Mouse (Mus musculus): Measurements from ENCODE around the gene A230050P20Rik.

Gene A230050P20Rik

GRCm38 (mm10) chr9:20875021-20875790 is 6.8 kb downstream of the A230050P20Rik start:
- DNase-seq = no peak

- no peak for DNase-seq
These were observed 8.1 kb downstream of the A230050P20Rik start for GRCm38 (mm10) chr9:20876318-20877117.

DNA sequence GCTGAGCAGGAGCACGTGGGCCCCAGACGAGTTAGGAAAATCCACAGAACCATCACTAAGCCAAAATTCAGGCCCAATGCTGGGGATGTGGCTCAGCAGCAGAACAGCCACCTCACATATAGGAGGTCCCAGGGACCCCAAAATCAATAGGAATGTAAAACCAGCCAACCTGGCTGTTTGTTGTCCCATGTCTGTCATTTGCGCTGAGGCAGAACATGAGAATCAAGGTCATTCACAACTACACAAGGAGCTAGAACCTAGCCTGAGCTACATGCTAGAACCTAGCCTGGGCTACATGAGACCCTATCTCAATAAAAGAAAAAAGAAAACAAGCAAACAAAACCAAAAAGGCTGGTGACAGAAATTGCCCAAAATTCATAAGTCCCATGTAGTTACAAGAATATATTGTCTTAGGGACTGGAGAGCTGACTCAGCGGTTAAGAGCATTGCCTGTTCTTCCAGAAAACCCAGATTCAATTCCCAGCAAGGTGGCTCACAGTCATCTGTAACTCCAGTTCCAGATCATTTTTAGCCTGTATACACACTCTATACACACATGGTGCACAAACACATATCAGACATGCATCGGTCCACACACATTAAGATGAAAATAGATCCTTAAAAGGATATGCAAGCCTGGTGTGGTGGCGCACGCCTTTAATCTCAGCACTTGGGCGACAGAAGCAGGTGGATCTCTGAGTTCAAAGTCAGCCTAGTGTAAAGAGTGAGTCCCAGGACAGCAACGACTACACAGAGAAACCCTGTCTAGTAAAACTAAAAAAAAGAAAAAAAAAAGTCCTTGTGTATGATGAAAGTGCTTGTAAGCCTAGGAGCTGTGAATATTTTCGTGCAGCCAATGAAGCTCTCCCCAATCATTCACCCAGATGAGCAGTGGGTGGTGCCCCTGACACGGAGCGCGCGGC is 8.9 kb downstream of the A230050P20Rik start:
- no peak for DNase-seq

- DNase-seq = peak; percentile 100
These were observed 9.7 kb downstream of the A230050P20Rik start for GRCm38 (mm10) chr9:20878041-20878709.

GRCm38 (mm10) chr9:20878710-20879065 is 10.2 kb downstream of the A230050P20Rik start:
- DNase-seq = peak in 1 of 2 experiments; percentile 49

DNA sequence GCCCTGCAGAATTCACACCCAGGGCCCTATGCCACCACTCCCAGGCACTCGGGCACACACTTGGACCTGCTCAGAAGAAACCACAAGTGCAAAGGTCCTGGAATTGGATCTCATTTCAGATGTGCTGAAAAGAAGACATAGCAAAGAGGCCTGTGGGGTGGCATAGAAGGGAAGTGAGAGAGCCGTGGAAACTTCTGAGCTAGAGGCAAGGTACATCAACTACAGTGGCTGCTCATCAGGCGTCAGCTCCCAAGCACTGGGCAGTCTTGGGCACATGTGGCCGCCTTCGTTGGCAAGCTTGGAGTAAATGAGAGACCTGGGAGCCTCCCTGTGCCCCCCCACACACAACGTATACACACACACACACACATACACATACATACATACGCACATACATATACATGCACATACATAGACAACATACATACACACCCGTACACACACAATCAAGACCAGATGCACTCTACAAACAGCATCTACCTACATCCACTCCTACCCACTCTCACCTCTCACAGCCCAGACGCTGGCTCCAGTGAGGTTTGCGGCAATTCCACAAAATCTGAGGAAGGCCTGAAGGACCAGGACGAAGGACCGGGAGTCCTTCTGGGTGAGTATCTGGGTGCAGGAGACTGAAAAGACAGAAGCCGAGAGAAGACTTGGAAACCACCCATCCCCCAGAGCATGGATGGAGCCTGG is 10.8 kb downstream of the A230050P20Rik start, which contains the start of gene Angptl6:
Gene Angptl6, minus strand, starts transcription at position 631 of the 696 bp plus-strand sequence.
- DNase-seq = no peak

- no peak for DNase-seq
These were observed 18.1 kb downstream of the A230050P20Rik start for GRCm38 (mm10) chr9:20886563-20886962.

GRCm38 (mm10) chr9:20887191-20887590 is 18.7 kb downstream of the A230050P20Rik start:
- DNase-seq = no peak

GRCm38 (mm10) chr9:20887704-20888385 is 19.4 kb downstream of the A230050P20Rik start, which contains the start of gene Ppan:
Ppan (plus strand) TSS chr9:20888175.
- DNase-seq = peak; percentile 97

GRCm38 (mm10) chr9:20888386-20888765 is 19.9 kb downstream of the A230050P20Rik start:
- no peak for DNase-seq

GRCm38 (mm10) chr9:20889185-20890141 is 21.0 kb downstream of the A230050P20Rik start:
- DNase-seq = no peak

DNA sequence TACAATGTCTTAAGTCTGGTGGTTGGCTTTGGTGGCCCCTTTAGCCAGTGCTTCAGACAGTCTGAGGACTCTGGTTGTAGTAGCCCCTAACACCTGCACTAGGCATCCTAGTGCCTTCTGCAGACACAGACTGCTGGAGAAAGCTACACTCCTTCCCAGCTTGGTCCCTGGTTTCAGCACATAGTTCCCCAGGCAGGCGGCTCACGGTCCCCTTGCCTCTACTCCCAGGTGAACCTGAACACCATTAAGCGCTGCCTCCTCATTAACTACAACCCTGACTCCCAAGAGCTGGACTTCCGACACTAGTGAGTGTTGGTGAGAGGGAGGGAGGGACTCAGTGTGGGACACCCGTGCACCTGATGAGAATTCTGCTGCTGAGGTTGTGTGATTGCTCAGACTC is 22.0 kb downstream of the A230050P20Rik start:
- DNase-seq = no peak

DNA sequence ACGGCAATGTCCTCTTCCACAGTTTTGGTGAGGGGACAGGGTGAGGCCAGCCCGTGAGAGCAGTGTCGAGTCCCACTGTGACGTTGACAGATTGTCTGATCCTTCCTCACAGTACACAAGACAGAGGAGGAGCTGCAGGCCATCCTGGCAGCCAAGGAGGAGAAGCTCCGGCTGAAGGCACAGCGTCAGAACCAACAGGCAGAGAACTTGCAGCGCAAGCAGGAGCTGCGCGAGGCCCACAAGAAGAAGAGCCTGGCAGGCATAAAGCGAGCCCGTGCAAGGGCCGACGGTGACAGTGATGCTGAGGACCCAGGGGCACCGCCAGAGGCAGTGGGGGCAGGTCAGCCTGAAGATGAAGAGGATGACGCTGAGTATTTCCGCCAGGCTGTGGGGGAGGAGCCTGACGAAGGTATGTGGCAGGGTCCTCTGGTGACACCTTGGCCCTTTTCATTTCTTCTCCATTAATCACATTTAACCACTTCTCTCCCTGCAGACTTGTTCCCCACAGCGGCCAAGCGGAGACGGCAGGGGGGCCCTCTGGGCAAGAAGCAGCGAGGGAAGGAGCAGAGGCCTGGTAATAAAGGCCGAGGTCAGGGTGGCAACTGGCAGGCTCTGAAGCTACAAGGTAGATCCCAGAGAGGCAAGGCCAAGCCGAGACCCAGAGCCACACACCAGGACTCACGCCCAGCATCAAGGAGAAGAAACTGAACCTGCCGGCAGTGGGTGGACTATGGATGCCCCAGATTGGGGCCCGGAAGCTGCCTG is 23.1 kb downstream of the A230050P20Rik start:
- DNase-seq = no peak

- DNase-seq = no peak
These were observed 23.7 kb downstream of the A230050P20Rik start for GRCm38 (mm10) chr9:20892104-20892653.

DNA sequence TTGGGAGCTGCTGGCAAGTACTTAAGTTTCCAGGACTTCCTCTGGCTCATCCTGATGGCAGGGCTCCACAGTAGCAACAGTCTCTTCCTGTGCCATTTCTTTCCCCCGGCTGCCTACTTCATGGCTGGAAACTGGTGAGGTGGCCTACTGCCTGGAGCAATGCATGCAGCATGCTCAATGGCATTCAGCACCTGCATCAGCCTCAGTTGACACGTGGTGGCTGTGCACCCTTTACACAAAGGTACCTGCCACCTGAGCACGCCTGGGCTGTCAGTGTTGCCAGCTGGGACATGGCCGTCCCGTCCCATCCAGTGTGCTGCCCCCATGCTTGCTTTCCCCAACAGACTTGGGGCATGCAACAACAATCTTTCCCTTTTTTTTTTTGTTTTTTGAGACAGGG is 24.6 kb downstream of the A230050P20Rik start:
- DNase-seq = no peak

DNA sequence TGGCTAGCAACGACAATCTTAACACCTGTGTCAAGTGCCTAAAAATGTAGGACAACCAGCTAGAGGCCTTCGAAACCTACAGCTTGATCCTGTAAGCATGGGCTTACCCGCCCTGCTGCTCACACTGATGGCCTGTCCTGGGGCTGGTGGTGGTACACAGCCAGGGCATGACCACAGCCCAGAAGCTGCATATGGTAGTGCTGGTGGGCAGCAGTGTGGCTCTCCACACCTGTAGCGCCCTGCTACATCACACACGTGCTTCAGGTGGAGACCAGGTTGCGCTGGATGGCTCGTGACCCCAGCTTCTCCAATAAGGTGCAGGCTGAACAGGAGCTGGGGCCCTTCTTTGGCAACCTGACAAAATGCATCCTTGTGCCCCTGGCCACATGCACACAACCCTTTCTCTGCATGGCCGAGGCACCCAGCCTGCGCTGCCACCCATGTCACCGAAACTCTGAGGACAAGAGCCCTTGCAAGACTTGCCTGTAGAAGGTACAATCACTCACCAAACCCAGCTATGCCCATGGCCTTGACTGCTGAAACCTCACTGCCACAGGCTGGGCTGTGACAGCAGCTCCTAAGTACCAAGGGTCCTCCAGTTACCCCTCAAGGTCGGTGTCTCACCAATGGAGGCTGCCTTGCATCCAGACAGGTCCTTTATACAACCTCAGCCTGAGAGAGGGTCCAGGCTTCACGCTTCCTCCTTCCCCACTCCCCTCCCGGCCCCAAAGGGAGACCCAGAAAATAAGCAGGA is 25.3 kb downstream of the A230050P20Rik start:
- DNase-seq = no peak

- DNase-seq = no peak
These were observed 26.2 kb downstream of the A230050P20Rik start for GRCm38 (mm10) chr9:20894629-20895028.

- DNase-seq = no peak
These were observed 26.9 kb downstream of the A230050P20Rik start for GRCm38 (mm10) chr9:20895382-20895781.

All from kidney, postnatal 36 days (tissue).